Mouse (Mus musculus) hindbrain, postnatal 0 days (tissue): Measurements from ENCODE around the gene Gm11084. TPM values are rescaled to one million over a fixed set of nuclear protein-coding genes. Genes with fewer than 3 reads are reported as not detected.
"Not testable (repeated sequence)": the region's sequence is repeated elsewhere in the genome, so short reads cannot be mapped to it uniquely, and the experiment has no call there.

Experiments
- ATAC-seq: fragments of 200-750 bp; cut with Nextera tagmentation; 2 replicates; pipeline ENCODE4 v1.8.0; 2017; ENCODE audit warnings: mild to moderate bottlenecking, moderate TSS enrichment, moderate library complexity
- DNase-seq: peaks from one replicate; pipeline ENCODE4 v3.0.0-alpha.2; 2015; ENCODE audit warnings: low spot score
- H3K27ac ChIP-seq: fragments of 300-500 bp; sonication (generic); 2 replicates; pipeline ENCODE4 v1.5.1; 2014; ENCODE audit warnings: mild to moderate bottlenecking
- H3K27me3 ChIP-seq: fragments of 300-500 bp; sonication (generic); 2 replicates; pipeline ENCODE4 v1.6.1; 2014; ENCODE audit warnings: low read length, mixed read lengths; ENCODE audit not compliant: insufficient read depth
- H3K36me3 ChIP-seq: fragments of 300-500 bp; sonication (generic); 2 replicates; pipeline ENCODE4 v1.6.1; 2014; ENCODE audit warnings: low read length, mixed read lengths; ENCODE audit not compliant: insufficient read depth
- H3K4me1 ChIP-seq: fragments of 300-500 bp; sonication (generic); 2 replicates; pipeline ENCODE4 v1.6.1; 2014; ENCODE audit warnings: antibody characterized with exemption, low read length, mixed read lengths; ENCODE audit not compliant: insufficient read depth
- H3K4me2 ChIP-seq: fragments of 300-500 bp; sonication (generic); 2 replicates; pipeline ENCODE4 v1.6.1; 2014; ENCODE audit warnings: low read depth, mild to moderate bottlenecking, low read length, moderate library complexity, mixed read lengths
- H3K4me3 ChIP-seq: fragments of 300-500 bp; sonication (generic); 2 replicates; pipeline ENCODE4 v1.5.1; 2014; ENCODE audit warnings: low read length
- H3K9ac ChIP-seq: fragments of 300-500 bp; sonication (generic); replicated peaks from 2 replicates; pipeline ENCODE4 v1.6.1; 2014; ENCODE audit warnings: mild to moderate bottlenecking, low read length, moderate library complexity, mixed read lengths
- H3K9me3 ChIP-seq: fragments of 300-500 bp; sonication (generic); 2 replicates; pipeline ENCODE4 v1.6.1; 2016; ENCODE audit warnings: low read length, mixed read lengths
- CTCF ChIP-seq: IDR thresholded peaks from 2 replicates; pipeline ENCODE4 v1.5.1; 2016; ENCODE audit warnings: antibody characterized with exemption, control low read depth, low read depth
- WGBS: fragments of 180-500 bp; shearing (Covaris S2); extraction: QIAGEN DNeasy Blood & Tissue Kit; methylation state at CpG from one replicate; pipeline ENCODE4 v1.1.7; 2014; 5-methylcytosine and 5-hydroxymethylcytosine counted together
- polyA plus RNA-seq: library from polyadenylated mRNA; unstranded; fragments of >200 nt; fragmentation: Nextera tagmentation; extraction: Ambion mirVana; gene quantifications from 2 replicates; pipeline ENCODE4 v1.2.1, GENCODE M21; 2015
- total RNA-seq: library from RNA; depleted of rRNA; stranded (reverse); fragments of >200 nt; gene quantifications from 2 replicates; pipeline ENCODE4 v1.2.3, GENCODE M21; 2014

The Gm11084 gene
- total and polyA plus RNA-seq, 2 experiments from 2014 or later = not detected

DNA sequence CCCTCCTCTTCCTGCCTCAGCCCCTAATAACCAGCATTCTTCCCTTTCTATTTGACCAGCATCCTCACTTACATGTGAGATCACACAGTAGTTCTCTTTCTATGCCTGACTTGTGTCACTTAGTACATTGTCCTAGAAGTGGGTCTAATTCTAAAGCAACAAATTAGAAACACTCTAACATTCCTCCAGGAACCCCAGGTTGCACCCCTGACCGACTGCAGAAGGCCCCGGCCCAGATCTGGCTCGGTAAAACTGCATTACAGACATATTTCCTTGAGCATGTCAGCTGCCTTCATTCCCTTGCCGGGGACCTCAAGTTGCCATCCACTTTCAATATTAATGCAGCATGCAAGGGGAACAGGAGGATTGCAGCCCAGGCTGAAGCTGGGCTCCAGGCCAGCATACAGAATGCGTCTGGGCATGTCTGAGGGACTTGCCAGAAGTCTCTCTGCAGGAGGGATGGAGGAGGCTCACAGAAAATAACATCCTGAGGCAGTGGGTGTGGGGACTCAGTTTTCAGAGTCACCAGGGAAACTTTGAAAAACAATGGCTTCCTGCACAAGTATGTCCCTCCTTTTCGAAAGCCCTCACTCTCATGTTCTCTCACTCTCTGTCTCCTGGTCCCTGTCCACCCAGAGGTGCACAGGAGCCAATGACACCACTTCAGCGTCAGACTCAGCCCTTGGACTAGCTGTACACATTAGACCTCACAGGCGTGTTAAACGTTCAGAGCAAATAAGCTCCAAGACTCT is 9.0 kb upstream of the Gm11084 start:
- Histone ChIP-seq H3K4me1 (peaks cover 9% of the 10 kb centered on the region; the same call in 1 of the 2 replicates), H3K9me3 (no peaks in the 10 kb centered on the region), H3K4me2 (peak overlapping the region; percentile 21; the same call in 1 of the 2 replicates), H3K27ac (peak overlapping the region; percentile 67), H3K9ac (no peak overlapping the region), H3K4me3 (no peak overlapping the region), H3K36me3 (no peaks in the 10 kb centered on the region), H3K27me3 (no peaks in the 10 kb centered on the region)
- 14% methylated on average over 9 of the region's 9 CpGs for WGBS
- ATAC-seq (peak; percentile 93), DNase-seq (peak; percentile 91)
- TF ChIP-seq CTCF = no peak

DNA sequence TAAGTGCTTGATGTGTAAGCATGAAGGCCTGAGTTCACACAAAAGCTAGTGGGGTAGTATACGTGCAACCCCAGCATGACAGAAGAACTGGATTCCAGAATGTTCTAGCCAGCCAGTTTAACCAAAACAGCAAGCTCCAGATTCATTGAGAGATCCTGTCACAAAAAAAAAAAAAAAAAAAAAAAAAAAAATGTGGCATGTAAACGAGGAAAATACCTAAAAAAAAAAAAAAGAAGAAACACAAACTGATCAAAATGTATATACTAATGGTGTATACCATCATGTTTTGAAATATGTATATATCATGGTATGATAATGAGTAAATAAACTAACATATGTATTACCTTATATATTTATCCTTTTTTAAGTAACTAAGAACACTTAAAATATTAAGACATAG is 7.6 kb upstream of the Gm11084 start:
- DNase-seq = no peak
- Histone ChIP-seq H3K9ac (no peak overlapping the region), H3K4me2 (no peak overlapping the region), H3K4me1 (peaks cover 9% of the 10 kb centered on the region; the same call in 1 of the 2 replicates), H3K27ac (no peak overlapping the region), H3K4me3 (no peak overlapping the region), H3K27me3 (no peaks in the 10 kb centered on the region), H3K36me3 (no peaks in the 10 kb centered on the region), H3K9me3 (0 out of 2 replicates have a peak, but pooled peaks cover under 1% of the 10 kb centered on the region)
- no peak for ATAC-seq
- WGBS = 78% methylated on average over 2 of the region's 2 CpGs
- TF ChIP-seq CTCF = no peak

DNA sequence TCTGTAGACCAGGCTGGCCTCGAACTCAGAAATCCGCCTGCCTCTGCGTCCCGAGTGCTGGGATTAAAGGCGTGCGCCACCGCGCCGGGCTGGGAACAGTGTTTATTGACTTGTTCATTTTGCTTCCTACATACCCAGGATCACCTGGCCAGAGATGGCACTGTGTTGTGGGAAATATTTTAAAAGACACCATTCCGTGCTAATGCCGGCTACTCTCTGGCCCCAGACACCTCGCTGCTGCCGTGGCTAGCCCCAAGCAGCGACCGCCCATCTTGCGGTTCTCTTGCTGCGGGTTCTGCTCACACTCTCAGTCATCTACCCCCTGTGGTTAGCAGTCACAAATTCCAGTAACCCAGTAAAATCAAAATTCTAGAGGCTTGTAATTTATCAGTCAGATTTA is 6.0 kb upstream of the Gm11084 start:
- H3K27ac ChIP-seq = no peak overlapping the region
- no peak overlapping the region for H3K9ac ChIP-seq
- peaks cover 9% of the 10 kb centered on the region; the same call in 1 of the 2 replicates for H3K4me1 ChIP-seq
- H3K4me3 ChIP-seq = no peak overlapping the region
- 0 out of 2 replicates have a peak, but pooled peaks cover 2% of the 10 kb centered on the region for H3K9me3 ChIP-seq
- no peaks in the 10 kb centered on the region for H3K27me3 ChIP-seq
- DNase-seq (no peak), ATAC-seq (no peak)
- 96% methylated on average over 17 of the region's 17 CpGs for WGBS
- TF ChIP-seq CTCF = no peak
- no peak overlapping the region for H3K4me2 ChIP-seq
- no peaks in the 10 kb centered on the region for H3K36me3 ChIP-seq

DNA sequence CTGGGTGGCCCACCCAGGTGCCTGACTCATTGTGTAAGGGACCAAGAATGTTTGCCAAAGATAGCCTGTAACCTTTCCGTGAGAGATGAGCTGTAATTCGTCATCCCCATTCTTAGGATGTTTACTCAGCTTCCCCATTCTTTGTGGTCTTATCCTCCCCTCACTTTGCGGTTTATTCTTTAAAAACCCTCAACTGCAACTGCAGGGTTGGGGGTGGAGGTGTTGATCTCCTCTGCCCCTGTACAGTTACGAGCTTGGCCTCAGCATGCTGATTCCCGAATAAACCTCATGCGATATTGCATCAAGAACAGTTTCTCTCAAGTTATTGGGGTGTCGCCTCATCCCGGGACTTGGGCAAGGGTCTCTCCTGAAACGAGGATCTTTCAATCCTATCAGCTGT is 2.4 kb upstream of the Gm11084 start:
- 94% methylated on average over 9 of the region's 9 CpGs for WGBS
- H3K9me3 ChIP-seq, H3K4me1 ChIP-seq, H3K4me2 ChIP-seq, H3K9ac ChIP-seq, H3K4me3 ChIP-seq, H3K36me3 ChIP-seq, H3K27ac ChIP-seq, DNase-seq, ATAC-seq, H3K27me3 ChIP-seq: not testable (repeated sequence)

DNA sequence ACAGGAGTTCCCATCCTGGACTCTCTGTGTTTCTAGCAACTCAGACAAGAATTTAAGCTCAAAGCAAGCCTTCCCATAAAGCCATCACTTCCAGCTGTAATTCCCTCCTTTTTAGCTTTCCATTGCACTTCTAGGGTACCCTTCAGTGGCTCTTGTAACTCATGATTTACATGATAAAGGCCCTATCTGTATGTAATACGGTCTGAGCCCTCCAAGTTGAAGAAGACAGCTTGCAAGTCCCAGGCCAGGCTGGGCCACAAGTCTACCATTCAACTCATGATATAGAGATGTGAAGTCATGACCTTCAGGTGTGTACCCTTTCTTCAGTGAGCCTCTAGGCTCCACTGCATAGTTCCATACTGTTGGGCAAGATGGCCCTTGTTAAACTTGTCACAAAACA is 1.0 kb downstream of the Gm11084 start:
- no peak for DNase-seq
- Histone ChIP-seq H3K9me3 (0 out of 2 replicates have a peak, but pooled peaks cover 2% of the 10 kb centered on the region), H3K9ac (no peak overlapping the region), H3K36me3 (no peaks in the 10 kb centered on the region), H3K27ac (no peak overlapping the region), H3K4me3 (no peak overlapping the region), H3K4me2 (no peak overlapping the region), H3K27me3 (no peaks in the 10 kb centered on the region), H3K4me1 (no peaks in the 10 kb centered on the region)
- 36% methylated on average over 1 of the region's 1 CpGs for WGBS
- TF ChIP-seq CTCF = no peak
- ATAC-seq = no peak

DNA sequence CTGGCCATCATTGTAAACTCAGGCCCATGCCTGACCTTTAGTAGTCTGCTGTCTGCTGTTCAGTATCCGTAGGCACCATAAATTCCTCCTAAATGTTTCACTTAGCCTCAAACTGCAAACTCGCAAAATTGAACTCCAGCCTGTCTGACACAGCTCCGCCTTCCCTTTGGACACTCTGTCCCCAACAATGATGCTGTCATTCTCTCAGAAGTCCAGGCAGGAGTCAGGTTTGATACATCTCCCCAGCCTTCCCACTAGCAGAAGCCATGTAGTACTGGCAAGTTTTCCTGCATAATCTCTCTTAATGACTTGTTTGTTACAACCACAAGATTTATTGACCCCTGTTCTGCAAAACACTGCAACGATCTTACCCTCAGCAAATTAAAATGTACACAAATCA is 1.7 kb downstream of the Gm11084 start:
- Histone ChIP-seq H3K36me3 (no peaks in the 10 kb centered on the region), H3K4me2 (no peak overlapping the region), H3K9ac (no peak overlapping the region), H3K27me3 (no peaks in the 10 kb centered on the region), H3K9me3 (0 out of 2 replicates have a peak, but pooled peaks cover 2% of the 10 kb centered on the region), H3K27ac (no peak overlapping the region), H3K4me1 (no peaks in the 10 kb centered on the region), H3K4me3 (no peak overlapping the region)
- WGBS = 78% methylated on average over 4 of the region's 4 CpGs
- no peak for TF ChIP-seq CTCF
- ATAC-seq (no peak), DNase-seq (no peak)

DNA sequence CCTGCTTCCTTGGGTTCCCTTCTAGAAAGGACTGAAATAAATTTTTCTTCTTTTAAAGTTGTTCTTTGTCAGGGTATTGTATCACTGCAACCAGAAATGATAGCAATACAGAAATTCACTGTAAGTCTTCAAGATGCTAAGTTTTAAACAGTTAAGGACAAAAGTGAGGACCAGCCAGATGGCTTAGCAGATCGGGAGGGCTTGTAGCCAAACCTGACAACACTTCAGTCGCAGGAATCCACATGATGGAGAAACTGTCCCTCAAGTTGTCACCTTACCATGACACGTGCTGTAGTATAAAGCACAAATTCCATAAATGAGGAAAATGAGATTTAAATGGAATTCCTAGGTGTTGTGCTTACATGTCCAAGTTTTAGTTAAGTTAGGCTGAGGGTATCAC is 3.3 kb downstream of the Gm11084 start:
- Histone ChIP-seq H3K9me3 (no peaks in the 10 kb centered on the region), H3K4me3 (no peak overlapping the region), H3K36me3 (no peaks in the 10 kb centered on the region), H3K4me1 (no peaks in the 10 kb centered on the region), H3K27ac (no peak overlapping the region), H3K4me2 (no peak overlapping the region), H3K27me3 (no peaks in the 10 kb centered on the region), H3K9ac (no peak overlapping the region)
- no peak for TF ChIP-seq CTCF
- ATAC-seq (no peak), DNase-seq (no peak)
- WGBS = 83% methylated on average over 3 of the region's 3 CpGs
